Mouse (Mus musculus): Measurements from ENCODE around the gene Nav1. TPM values are rescaled to one million over a fixed set of nuclear protein-coding genes. Genes with fewer than 3 reads are reported as not detected.

Nav1 gene
- polyA plus RNA-seq, 1 experiment from 2014 or later, result 1.0 TPM

- H3K4me3 ChIP-seq (replicated peaks), result no peak overlapping the region
- WGBS (ENCODE audit: insufficient replicate concordance), result 62% methylated on average over 2 of the region's 2 CpGs
- no peak for ATAC-seq (ENCODE audit: insufficient read depth)
Observed at GRCm38 (mm10) chr1:135633884-135634283, 26.8 kb upstream of the Nav1 start.

DNA sequence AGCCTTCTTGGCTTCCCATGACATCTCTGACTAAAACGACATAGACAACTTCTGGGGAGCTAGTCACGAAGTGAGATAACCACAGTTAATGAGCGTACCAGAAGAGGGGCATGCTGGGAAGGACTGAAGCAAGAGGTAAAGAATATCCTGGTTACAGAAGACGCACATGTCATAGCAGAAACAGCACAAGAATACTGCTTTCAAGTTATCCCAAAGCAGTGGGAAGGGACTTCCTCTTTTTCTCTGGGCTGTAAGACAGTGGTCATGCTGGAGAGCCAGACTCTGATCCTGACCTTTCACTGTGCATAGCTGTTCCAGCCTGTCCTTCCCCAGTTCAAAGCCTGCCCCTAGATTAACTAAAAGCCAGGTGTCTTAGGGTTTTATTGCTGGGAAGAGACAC is 26.4 kb upstream of the Nav1 start:
- peaks cover 10% of the 10 kb centered on the region for H3K4me1 ChIP-seq (replicated peaks)
- 41% methylated on average over 4 of the region's 4 CpGs for WGBS (ENCODE audit: insufficient replicate concordance)
- ATAC-seq (ENCODE audit: insufficient read depth), result no peak

More at GRCm38 (mm10) chr1:135633884-135634283, 26.8 kb upstream of the Nav1 start:
- Histone ChIP-seq H3K9ac (no peak overlapping the region), H3K4me2 (no peak overlapping the region), H3K27me3 (no peaks in the 10 kb centered on the region), H3K4me1 (replicated peaks) (peaks cover 10% of the 10 kb centered on the region), H3K9me3 (replicated peaks) (no peaks in the 10 kb centered on the region), H3K36me3 (replicated peaks) (no peaks in the 10 kb centered on the region), H3K27ac (replicated peaks) (no peak overlapping the region)

GRCm38 (mm10) chr1:135632199-135632598 is 25.1 kb upstream of the Nav1 start:
- Histone ChIP-seq H3K4me2 (no peak overlapping the region), H3K36me3 (replicated peaks) (no peaks in the 10 kb centered on the region), H3K9ac (no peak overlapping the region), H3K4me1 (replicated peaks) (peaks cover 10% of the 10 kb centered on the region), H3K4me3 (replicated peaks) (no peak overlapping the region), H3K27me3 (no peaks in the 10 kb centered on the region), H3K9me3 (replicated peaks) (no peaks in the 10 kb centered on the region), H3K27ac (replicated peaks) (no peak overlapping the region)
- WGBS (ENCODE audit: insufficient replicate concordance), result 36% methylated on average over 1 of the region's 1 CpGs
- ATAC-seq (ENCODE audit: insufficient read depth), result no peak

More for the DNA sequence above, 26.4 kb upstream of the Nav1 start:
- Histone ChIP-seq H3K4me3 (replicated peaks) (no peak overlapping the region), H3K36me3 (replicated peaks) (no peaks in the 10 kb centered on the region), H3K9ac (no peak overlapping the region), H3K4me2 (no peak overlapping the region), H3K27me3 (no peaks in the 10 kb centered on the region), H3K27ac (replicated peaks) (no peak overlapping the region), H3K9me3 (replicated peaks) (no peaks in the 10 kb centered on the region)

DNA sequence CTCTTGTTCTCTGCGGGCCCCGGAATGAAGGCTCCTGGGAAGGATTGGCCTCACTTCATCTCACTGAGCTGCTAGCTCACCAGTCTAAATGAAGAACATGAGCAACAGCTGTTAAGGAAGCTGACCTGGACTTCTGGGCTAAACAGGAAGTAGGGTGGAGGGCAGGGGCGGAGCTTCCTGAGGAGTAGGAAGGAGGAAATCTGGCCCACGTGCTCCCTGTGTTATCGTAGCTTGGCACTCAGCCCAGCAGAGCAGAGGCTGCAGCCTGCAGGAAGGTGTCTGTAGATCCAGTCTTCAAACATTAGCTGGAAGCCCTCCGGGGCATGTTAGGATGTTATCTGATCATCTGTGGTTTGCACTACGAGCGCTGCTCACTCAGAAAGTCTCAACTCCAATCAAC is 24.4 kb upstream of the Nav1 start:
- no peaks in the 10 kb centered on the region for H3K9me3 ChIP-seq (replicated peaks)
- H3K4me1 ChIP-seq (replicated peaks), result peaks cover 10% of the 10 kb centered on the region
- no peaks in the 10 kb centered on the region for H3K27me3 ChIP-seq
- H3K27ac ChIP-seq (replicated peaks), result peak overlapping the region; percentile 41; the same call in 1 of the 2 replicates
- H3K4me3 ChIP-seq (replicated peaks), result no peak overlapping the region
- ATAC-seq (ENCODE audit: insufficient read depth), result peak; percentile 28
- no peak overlapping the region for H3K9ac ChIP-seq
- 5% methylated on average over 8 of the region's 8 CpGs for WGBS (ENCODE audit: insufficient replicate concordance)
- no peaks in the 10 kb centered on the region for H3K36me3 ChIP-seq (replicated peaks)
- H3K4me2 ChIP-seq, result no peak overlapping the region

DNA sequence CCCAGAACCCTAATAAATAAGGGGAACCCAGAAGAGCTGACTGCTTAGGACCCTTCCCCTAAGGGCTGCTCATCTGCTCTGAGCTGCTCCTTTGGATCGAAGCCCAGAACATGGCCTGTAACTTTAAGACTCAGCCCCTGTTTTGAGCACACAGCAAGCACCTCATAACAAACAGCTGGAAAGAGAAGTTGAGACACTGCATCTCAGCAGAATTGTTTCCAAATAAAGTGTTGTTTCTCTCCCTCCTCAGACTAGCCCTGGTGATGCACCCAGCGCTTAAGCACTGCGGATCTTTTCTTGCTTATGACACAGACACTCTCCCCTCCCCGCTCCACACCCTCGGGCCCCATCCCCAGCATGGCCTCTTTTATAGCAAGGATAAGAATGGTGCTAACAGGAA is 22.8 kb upstream of the Nav1 start:
- Histone ChIP-seq H3K9me3 (replicated peaks) (no peaks in the 10 kb centered on the region), H3K27me3 (no peaks in the 10 kb centered on the region), H3K9ac (no peak overlapping the region), H3K27ac (replicated peaks) (no peak overlapping the region), H3K4me1 (replicated peaks) (peaks cover 10% of the 10 kb centered on the region), H3K4me3 (replicated peaks) (no peak overlapping the region), H3K36me3 (replicated peaks) (no peaks in the 10 kb centered on the region), H3K4me2 (no peak overlapping the region)
- no peak for ATAC-seq (ENCODE audit: insufficient read depth)
- WGBS (ENCODE audit: insufficient replicate concordance), result 67% methylated on average over 5 of the region's 5 CpGs

GRCm38 (mm10) chr1:135626218-135626617 is 19.1 kb upstream of the Nav1 start:
- no peak overlapping the region for H3K4me3 ChIP-seq (replicated peaks)
- no peaks in the 10 kb centered on the region for H3K27me3 ChIP-seq
- no peaks in the 10 kb centered on the region; the same call in 1 of the 2 replicates for H3K4me1 ChIP-seq (replicated peaks)
- no peak for ATAC-seq (ENCODE audit: insufficient read depth)
- H3K27ac ChIP-seq (replicated peaks), result no peak overlapping the region
- H3K9me3 ChIP-seq (replicated peaks), result no peaks in the 10 kb centered on the region
- 55% methylated on average over 6 of the region's 6 CpGs for WGBS (ENCODE audit: insufficient replicate concordance)
- no peaks in the 10 kb centered on the region for H3K36me3 ChIP-seq (replicated peaks)
- no peak overlapping the region for H3K4me2 ChIP-seq
- H3K9ac ChIP-seq, result no peak overlapping the region

DNA sequence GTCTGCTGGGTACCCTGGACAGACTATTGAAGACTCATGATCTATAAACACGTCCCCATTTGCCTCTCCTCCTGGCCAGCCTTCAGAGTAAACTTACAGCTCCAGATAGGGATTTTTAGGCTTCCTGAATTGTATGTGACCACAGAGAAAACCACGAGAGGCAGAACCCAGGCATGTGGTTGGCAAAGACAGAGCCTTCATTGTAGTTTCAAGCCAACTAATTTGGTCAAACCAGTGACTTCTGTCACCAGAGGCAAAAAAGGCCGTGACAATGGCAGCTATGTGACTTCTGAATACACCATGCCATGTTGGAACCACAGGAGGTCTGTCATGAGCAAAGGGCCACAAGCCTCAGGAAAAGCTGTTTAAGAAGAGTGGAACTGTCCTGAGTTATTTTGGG is 18.6 kb upstream of the Nav1 start:
- ATAC-seq (ENCODE audit: insufficient read depth), result no peak
- Histone ChIP-seq H3K36me3 (replicated peaks) (no peaks in the 10 kb centered on the region), H3K4me3 (replicated peaks) (no peak overlapping the region), H3K4me2 (no peak overlapping the region), H3K27ac (replicated peaks) (no peak overlapping the region), H3K4me1 (replicated peaks) (no peaks in the 10 kb centered on the region), H3K9me3 (replicated peaks) (no peaks in the 10 kb centered on the region), H3K27me3 (no peaks in the 10 kb centered on the region), H3K9ac (no peak overlapping the region)
- 17% methylated on average over 3 of the region's 3 CpGs for WGBS (ENCODE audit: insufficient replicate concordance)

DNA sequence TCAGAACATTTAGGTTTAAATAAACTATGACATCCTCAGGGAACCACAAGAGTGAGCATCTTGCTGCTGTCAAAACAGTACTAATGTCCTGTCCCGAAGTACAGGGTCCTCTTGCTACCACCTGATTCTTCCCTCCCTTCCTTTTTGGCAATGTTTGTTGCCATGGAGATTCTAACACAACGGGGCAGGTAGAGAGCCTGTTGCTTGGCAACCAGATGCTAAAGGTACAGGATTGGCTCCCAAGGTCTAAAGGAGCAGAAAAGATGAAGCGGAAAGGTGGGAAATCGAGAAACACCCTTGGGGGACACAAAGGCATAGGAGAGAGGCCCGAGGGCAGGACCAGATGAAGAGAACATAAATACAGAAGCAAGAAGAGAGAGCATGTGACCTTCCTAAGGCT is 17.6 kb upstream of the Nav1 start:
- Histone ChIP-seq H3K4me1 (replicated peaks) (peaks cover 3% of the 10 kb centered on the region; the same call in 1 of the 2 replicates), H3K36me3 (replicated peaks) (no peaks in the 10 kb centered on the region), H3K4me3 (replicated peaks) (no peak overlapping the region), H3K27ac (replicated peaks) (no peak overlapping the region), H3K27me3 (no peaks in the 10 kb centered on the region), H3K9ac (no peak overlapping the region), H3K4me2 (no peak overlapping the region), H3K9me3 (replicated peaks) (no peaks in the 10 kb centered on the region)
- 53% methylated on average over 5 of the region's 5 CpGs for WGBS (ENCODE audit: insufficient replicate concordance)
- ATAC-seq (ENCODE audit: insufficient read depth), result no peak

DNA sequence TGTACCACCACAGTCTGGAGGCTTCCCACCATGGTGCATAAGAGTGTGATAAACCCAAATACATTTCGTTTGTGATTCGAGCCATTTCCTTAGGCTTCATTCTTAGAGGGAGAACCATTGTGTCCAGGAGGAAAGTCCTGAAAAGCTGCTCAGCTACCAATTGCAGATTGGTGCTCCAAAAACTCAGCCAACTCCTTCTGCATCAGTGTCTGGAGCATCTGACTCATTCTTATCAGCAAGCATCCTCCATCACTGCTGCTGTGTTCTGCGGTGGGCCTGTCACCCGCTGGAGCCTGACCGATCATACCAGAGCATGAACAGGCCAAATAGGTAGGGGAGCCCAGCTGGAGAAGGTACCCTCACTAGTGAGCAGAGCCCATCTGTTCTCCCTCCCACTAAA is 16.0 kb upstream of the Nav1 start:
- H3K36me3 ChIP-seq (replicated peaks), result no peaks in the 10 kb centered on the region
- H3K4me1 ChIP-seq (replicated peaks), result peaks cover 9% of the 10 kb centered on the region; the same call in 1 of the 2 replicates
- H3K4me2 ChIP-seq, result no peak overlapping the region
- WGBS (ENCODE audit: insufficient replicate concordance), result 73% methylated on average over 5 of the region's 5 CpGs
- no peak overlapping the region for H3K27ac ChIP-seq (replicated peaks)
- H3K9ac ChIP-seq, result no peak overlapping the region
- H3K27me3 ChIP-seq, result no peaks in the 10 kb centered on the region
- no peaks in the 10 kb centered on the region for H3K9me3 ChIP-seq (replicated peaks)
- no peak overlapping the region for H3K4me3 ChIP-seq (replicated peaks)
- no peak for ATAC-seq (ENCODE audit: insufficient read depth)

DNA sequence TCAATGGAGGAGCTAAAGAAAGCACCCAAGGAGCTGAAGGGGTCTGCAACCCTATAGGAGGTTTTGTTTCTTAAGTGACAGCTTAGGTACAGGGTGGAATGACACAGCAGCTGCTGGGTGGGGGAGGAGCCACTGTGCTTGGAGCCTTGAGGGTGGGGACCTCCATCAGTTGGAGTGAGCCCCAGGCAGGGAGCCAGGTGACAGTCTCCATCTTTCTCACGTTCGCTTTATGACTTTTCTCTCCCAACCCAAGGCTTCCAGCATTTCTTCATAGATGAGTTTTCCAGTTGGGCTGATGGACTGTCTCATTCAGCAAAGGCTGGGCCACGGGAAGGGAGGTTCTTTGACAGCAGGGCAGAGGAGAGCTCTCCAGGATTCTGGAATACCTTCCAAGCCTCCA is 14.2 kb upstream of the Nav1 start:
- WGBS (ENCODE audit: insufficient replicate concordance), result 61% methylated on average over 3 of the region's 3 CpGs
- Histone ChIP-seq H3K27ac (replicated peaks) (no peak overlapping the region), H3K4me1 (replicated peaks) (peaks cover 9% of the 10 kb centered on the region; the same call in 1 of the 2 replicates), H3K4me2 (no peak overlapping the region), H3K27me3 (no peaks in the 10 kb centered on the region), H3K9ac (no peak overlapping the region), H3K4me3 (replicated peaks) (no peak overlapping the region), H3K36me3 (replicated peaks) (no peaks in the 10 kb centered on the region), H3K9me3 (replicated peaks) (no peaks in the 10 kb centered on the region)
- no peak for ATAC-seq (ENCODE audit: insufficient read depth)

DNA sequence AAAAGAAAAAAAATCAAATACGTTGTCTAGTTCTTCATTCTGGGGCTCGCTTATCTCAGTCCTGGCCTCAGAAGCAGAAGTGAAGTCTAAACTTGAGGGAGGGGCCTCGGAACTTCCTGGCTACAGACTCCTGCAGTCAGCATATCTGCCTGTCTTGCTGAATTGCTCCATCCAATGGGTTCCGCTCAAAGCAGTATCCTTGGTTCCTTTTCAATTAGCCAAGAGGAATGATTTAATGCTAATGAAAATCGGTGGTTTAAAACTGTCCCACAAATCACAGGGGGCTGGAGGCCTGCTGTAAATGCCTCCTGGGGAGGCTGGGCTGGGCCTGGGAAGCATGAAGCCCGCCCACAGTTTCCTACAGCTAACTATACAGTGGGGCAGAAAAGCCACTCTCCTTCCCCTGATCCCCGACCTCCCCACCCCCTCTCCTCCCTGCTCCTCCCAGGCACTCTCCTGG is 12.9 kb upstream of the Nav1 start:
- peak; percentile 44; the same call in 1 of the 2 replicates for ATAC-seq (ENCODE audit: insufficient read depth)
- Histone ChIP-seq H3K4me2 (no peak overlapping the region), H3K4me1 (replicated peaks) (peaks cover 9% of the 10 kb centered on the region; the same call in 1 of the 2 replicates), H3K27ac (replicated peaks) (no peak overlapping the region), H3K4me3 (replicated peaks) (no peak overlapping the region), H3K27me3 (no peaks in the 10 kb centered on the region), H3K9ac (no peak overlapping the region), H3K36me3 (replicated peaks) (no peaks in the 10 kb centered on the region), H3K9me3 (replicated peaks) (no peaks in the 10 kb centered on the region)
- WGBS (ENCODE audit: insufficient replicate concordance), result 10% methylated on average over 7 of the region's 7 CpGs

- Histone ChIP-seq H3K4me1 (replicated peaks) (peaks cover 9% of the 10 kb centered on the region; the same call in 1 of the 2 replicates), H3K36me3 (replicated peaks) (no peaks in the 10 kb centered on the region), H3K9me3 (replicated peaks) (no peaks in the 10 kb centered on the region), H3K27me3 (no peaks in the 10 kb centered on the region), H3K4me2 (no peak overlapping the region), H3K4me3 (replicated peaks) (no peak overlapping the region), H3K9ac (no peak overlapping the region), H3K27ac (replicated peaks) (peak overlapping the region; percentile 22; the same call in 1 of the 2 replicates)
- ATAC-seq (ENCODE audit: insufficient read depth), result no peak
- WGBS (ENCODE audit: insufficient replicate concordance), result 55% methylated on average over 7 of the region's 7 CpGs
Observed at GRCm38 (mm10) chr1:135619130-135619529, 12.0 kb upstream of the Nav1 start.

All from liver, embryonic 15.5 days (tissue).